Mouse (Mus musculus): ENCODE results near the gene Ahnak2. TPM values are rescaled to one million over a fixed set of nuclear protein-coding genes. Genes with fewer than 3 reads are reported as not detected.

The Ahnak2 gene
- total and polyA plus RNA-seq, 2 experiments from 2014 or later: 2.4 to 10.5 TPM

- H3K4me2 ChIP-seq (ENCODE audit: low read depth, low read length): peak overlapping the region; percentile 49
- H3K4me3 ChIP-seq (ENCODE audit: low read depth, low read length): peak overlapping the region; percentile 7; the same call in 1 of the 2 replicates
- no peaks in the 10 kb centered on the region for H3K9me3 ChIP-seq (replicated peaks; ENCODE audit: control insufficient read depth, low read length)
- peak overlapping the region; percentile 68; the same call in 1 of the 2 replicates for H3K27ac ChIP-seq (ENCODE audit: low read depth)
- peak; percentile 37 for ATAC-seq (ENCODE audit: insufficient read depth, low read depth)
- peak; percentile 67 for DNase-seq (ENCODE audit: low spot score)
- 45% methylated on average over 18 of the region's 18 CpGs for WGBS
- peaks cover 34% of the 10 kb centered on the region for H3K4me1 ChIP-seq (ENCODE audit: control insufficient read depth, insufficient read depth)
- peaks cover under 1% of the 10 kb centered on the region; the same call in 1 of the 2 replicates for H3K27me3 ChIP-seq (ENCODE audit: control insufficient read depth, insufficient read depth, low read length)
- H3K36me3 ChIP-seq (replicated peaks; ENCODE audit: control insufficient read depth, insufficient read depth, low read length): no peaks in the 10 kb centered on the region
- no peak overlapping the region; the same call in 1 of the 2 replicates for H3K9ac ChIP-seq (replicated peaks; ENCODE audit: low read depth, low read length)
- TF ChIP-seq CTCF (IDR thresholded peaks at IDR 0.05; ENCODE audit: low read depth) (no peak), EP300 (IDR thresholded peaks at IDR 0.05; ENCODE audit: low read depth) (no peak)
Measured at GRCm38 (mm10) chr12:112795466-112796104, 6.9 kb downstream of the Ahnak2 start.

- 93% methylated on average over 5 of the region's 5 CpGs for WGBS
- ATAC-seq (ENCODE audit: insufficient read depth, low read depth): no peak
- Histone ChIP-seq H3K9me3 (replicated peaks; ENCODE audit: control insufficient read depth, low read length) (no peaks in the 10 kb centered on the region), H3K4me1 (ENCODE audit: control insufficient read depth, insufficient read depth) (peaks cover 34% of the 10 kb centered on the region), H3K9ac (replicated peaks; ENCODE audit: low read depth, low read length) (no peak overlapping the region; the same call in 1 of the 2 replicates), H3K4me2 (ENCODE audit: low read depth, low read length) (peak overlapping the region; percentile 49), H3K27me3 (ENCODE audit: control insufficient read depth, insufficient read depth, low read length) (no peaks in the 10 kb centered on the region), H3K36me3 (replicated peaks; ENCODE audit: control insufficient read depth, insufficient read depth, low read length) (no peaks in the 10 kb centered on the region), H3K4me3 (ENCODE audit: low read depth, low read length) (peak overlapping the region; percentile 7; the same call in 1 of the 2 replicates), H3K27ac (ENCODE audit: low read depth) (peak overlapping the region; percentile 68; the same call in 1 of the 2 replicates)
- TF ChIP-seq EP300 (IDR thresholded peaks at IDR 0.05; ENCODE audit: low read depth) (no peak), CTCF (IDR thresholded peaks at IDR 0.05; ENCODE audit: low read depth) (no peak)
- no peak for DNase-seq (ENCODE audit: low spot score)
Measured at GRCm38 (mm10) chr12:112794998-112795397, 7.5 kb downstream of the Ahnak2 start.

- Histone ChIP-seq H3K27ac (ENCODE audit: low read depth) (peak overlapping the region; percentile 68), H3K36me3 (replicated peaks; ENCODE audit: control insufficient read depth, insufficient read depth, low read length) (no peaks in the 10 kb centered on the region), H3K4me3 (ENCODE audit: low read depth, low read length) (peak overlapping the region; percentile 18; the same call in 1 of the 2 replicates), H3K4me1 (ENCODE audit: control insufficient read depth, insufficient read depth) (peaks cover 34% of the 10 kb centered on the region), H3K9ac (replicated peaks; ENCODE audit: low read depth, low read length) (no peak overlapping the region), H3K4me2 (ENCODE audit: low read depth, low read length) (peak overlapping the region; percentile 49), H3K9me3 (replicated peaks; ENCODE audit: control insufficient read depth, low read length) (no peaks in the 10 kb centered on the region), H3K27me3 (ENCODE audit: control insufficient read depth, insufficient read depth, low read length) (no peaks in the 10 kb centered on the region)
- ATAC-seq (ENCODE audit: insufficient read depth, low read depth): peak; percentile 6; the same call in 1 of the 2 replicates
- TF ChIP-seq CTCF (IDR thresholded peaks at IDR 0.05; ENCODE audit: low read depth): no peak
- TF ChIP-seq EP300 (IDR thresholded peaks at IDR 0.05; ENCODE audit: low read depth): peak; percentile 7; the same call in 1 of the 2 replicates
- DNase-seq (ENCODE audit: low spot score): no peak
- WGBS: 19% methylated on average over 7 of the region's 7 CpGs
Measured at GRCm38 (mm10) chr12:112794356-112794816, 8.1 kb downstream of the Ahnak2 start.

GRCm38 (mm10) chr12:112793601-112794355, 8.7 kb downstream of the Ahnak2 start:
- Histone ChIP-seq H3K27ac (ENCODE audit: low read depth) (peak overlapping the region; percentile 68), H3K4me3 (ENCODE audit: low read depth, low read length) (peak overlapping the region; percentile 18; the same call in 1 of the 2 replicates), H3K4me2 (ENCODE audit: low read depth, low read length) (peak overlapping the region; percentile 49), H3K36me3 (replicated peaks; ENCODE audit: control insufficient read depth, insufficient read depth, low read length) (no peaks in the 10 kb centered on the region), H3K27me3 (ENCODE audit: control insufficient read depth, insufficient read depth, low read length) (no peaks in the 10 kb centered on the region), H3K4me1 (ENCODE audit: control insufficient read depth, insufficient read depth) (peaks cover 34% of the 10 kb centered on the region), H3K9ac (replicated peaks; ENCODE audit: low read depth, low read length) (no peak overlapping the region), H3K9me3 (replicated peaks; ENCODE audit: control insufficient read depth, low read length) (no peaks in the 10 kb centered on the region)
- DNase-seq (ENCODE audit: low spot score) (peak; percentile 90), ATAC-seq (ENCODE audit: insufficient read depth, low read depth) (peak; percentile 84)
- WGBS: 53% methylated on average over 13 of the region's 13 CpGs
- TF ChIP-seq CTCF (IDR thresholded peaks at IDR 0.05; ENCODE audit: low read depth) (no peak), EP300 (IDR thresholded peaks at IDR 0.05; ENCODE audit: low read depth) (peak; percentile 66; the same call in 1 of the 2 replicates)

GRCm38 (mm10) chr12:112791026-112791425, 11.4 kb downstream of the Ahnak2 start:
- no peak for DNase-seq (ENCODE audit: low spot score)
- ATAC-seq (ENCODE audit: insufficient read depth, low read depth): no peak
- Histone ChIP-seq H3K27ac (ENCODE audit: low read depth) (no peak overlapping the region), H3K4me1 (ENCODE audit: control insufficient read depth, insufficient read depth) (peaks cover 30% of the 10 kb centered on the region), H3K9ac (replicated peaks; ENCODE audit: low read depth, low read length) (no peak overlapping the region), H3K27me3 (ENCODE audit: control insufficient read depth, insufficient read depth, low read length) (0 out of 2 replicates have a peak, but pooled peaks cover 5% of the 10 kb centered on the region), H3K4me2 (ENCODE audit: low read depth, low read length) (no peak overlapping the region), H3K4me3 (ENCODE audit: low read depth, low read length) (no peak overlapping the region), H3K36me3 (replicated peaks; ENCODE audit: control insufficient read depth, insufficient read depth, low read length) (no peaks in the 10 kb centered on the region), H3K9me3 (replicated peaks; ENCODE audit: control insufficient read depth, low read length) (no peaks in the 10 kb centered on the region)
- TF ChIP-seq CTCF (IDR thresholded peaks at IDR 0.05; ENCODE audit: low read depth) (no peak), EP300 (IDR thresholded peaks at IDR 0.05; ENCODE audit: low read depth) (no peak)
- 66% methylated on average over 8 of the region's 8 CpGs for WGBS

All from heart, postnatal 0 days (tissue).